Mouse (Mus musculus) olfactory bulb, adult 2 months (tissue): ENCODE data around the gene LTO1. TPM values are rescaled to one million over a fixed set of nuclear protein-coding genes. Genes with fewer than 3 reads are reported as not detected.

Source experiments
- H3K27ac ChIP-seq: fragments of 200-500 bp; 2 replicates; pipeline ENCODE4 v1.5.1; 2012; ENCODE audit warnings: low read depth, low read length; ENCODE audit not compliant: insufficient read depth
- H3K4me1 ChIP-seq: fragments of 200-500 bp; 2 replicates; pipeline ENCODE4 v1.6.1; 2012; ENCODE audit warnings: low read length; ENCODE audit not compliant: control insufficient read depth, insufficient read depth
- H3K4me3 ChIP-seq: fragments of 200-500 bp; 2 replicates; pipeline ENCODE4 v1.5.1; 2012; ENCODE audit warnings: mild to moderate bottlenecking, low read depth, low read length, moderate library complexity; ENCODE audit not compliant: insufficient read depth
- CTCF ChIP-seq: fragments of 200-500 bp; IDR thresholded peaks from 2 replicates; pipeline ENCODE4 v1.5.1; 2012; ENCODE audit warnings: low read depth, mild to moderate bottlenecking, low read length, moderate library complexity; ENCODE audit not compliant: insufficient read depth
- POLR2A ChIP-seq: fragments of 200-500 bp; IDR thresholded peaks from 2 replicates; pipeline ENCODE4 v1.6.1; 2012; ENCODE audit warnings: mild to moderate bottlenecking, low read depth, low read length, moderate library complexity; ENCODE audit not compliant: insufficient read depth
- WGBS: fragments of 180-500 bp; shearing (Covaris S2); methylation state at CpG from one replicate; pipeline ENCODE4 v1.1.7; 2018; 5-methylcytosine and 5-hydroxymethylcytosine counted together
- polyA plus RNA-seq: library from polyadenylated mRNA; stranded (reverse); fragments of >200 nt; gene quantifications from 2 replicates; pipeline ENCODE4 v1.2.4, GENCODE M21; 2012; ENCODE audit warnings: low replicate concordance; ENCODE audit not compliant: missing spikeins, insufficient read depth, insufficient read length

Gene LTO1
- polyA plus RNA-seq, 1 experiment: not detected

- 76% methylated on average over 4 of the region's 4 CpGs for WGBS
- H3K4me1 ChIP-seq: peaks cover 37% of the 10 kb centered on the region
- no peak overlapping the region for H3K27ac ChIP-seq
- no peak overlapping the region for H3K4me3 ChIP-seq
- TF ChIP-seq POLR2A: no peak
- no peak for TF ChIP-seq CTCF
These were observed 21.5 kb downstream of the LTO1 start for GRCm38 (mm10) chr7:144936311-144936880.

DNA sequence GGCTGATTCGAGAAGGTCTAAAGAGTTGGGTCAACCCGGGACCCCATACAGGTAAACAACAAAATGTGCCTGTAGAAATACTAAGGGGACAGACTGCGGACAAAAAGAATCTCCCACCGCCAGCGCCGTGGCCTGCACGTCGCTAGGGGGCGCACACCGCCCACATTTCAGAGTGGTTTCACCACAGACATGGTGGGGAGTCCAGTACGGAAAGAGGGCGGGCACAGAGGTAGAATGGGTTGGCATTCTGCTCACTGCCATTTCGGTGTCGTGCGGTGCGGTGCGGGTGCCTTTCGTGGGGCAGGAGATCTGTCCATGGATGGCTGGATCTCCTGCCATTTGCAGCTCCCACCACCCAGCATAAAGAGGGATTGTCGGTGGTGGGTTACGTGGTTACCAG lies 22.6 kb downstream of the LTO1 start:
- no peak overlapping the region for H3K27ac ChIP-seq
- WGBS: 1% methylated on average over 20 of the region's 20 CpGs
- peak overlapping the region; percentile 53 for H3K4me3 ChIP-seq
- peaks cover 39% of the 10 kb centered on the region for H3K4me1 ChIP-seq
- peak; percentile 99 for TF ChIP-seq CTCF
- TF ChIP-seq POLR2A: no peak

GRCm38 (mm10) chr7:144937899-144938517 lies 23.1 kb downstream of the LTO1 start:
- H3K4me1 ChIP-seq: peaks cover 42% of the 10 kb centered on the region
- WGBS: 2% methylated on average over 39 of the region's 39 CpGs
- H3K27ac ChIP-seq: no peak overlapping the region
- peak overlapping the region; percentile 53 for H3K4me3 ChIP-seq
- TF ChIP-seq POLR2A (no peak), CTCF (no peak)

DNA sequence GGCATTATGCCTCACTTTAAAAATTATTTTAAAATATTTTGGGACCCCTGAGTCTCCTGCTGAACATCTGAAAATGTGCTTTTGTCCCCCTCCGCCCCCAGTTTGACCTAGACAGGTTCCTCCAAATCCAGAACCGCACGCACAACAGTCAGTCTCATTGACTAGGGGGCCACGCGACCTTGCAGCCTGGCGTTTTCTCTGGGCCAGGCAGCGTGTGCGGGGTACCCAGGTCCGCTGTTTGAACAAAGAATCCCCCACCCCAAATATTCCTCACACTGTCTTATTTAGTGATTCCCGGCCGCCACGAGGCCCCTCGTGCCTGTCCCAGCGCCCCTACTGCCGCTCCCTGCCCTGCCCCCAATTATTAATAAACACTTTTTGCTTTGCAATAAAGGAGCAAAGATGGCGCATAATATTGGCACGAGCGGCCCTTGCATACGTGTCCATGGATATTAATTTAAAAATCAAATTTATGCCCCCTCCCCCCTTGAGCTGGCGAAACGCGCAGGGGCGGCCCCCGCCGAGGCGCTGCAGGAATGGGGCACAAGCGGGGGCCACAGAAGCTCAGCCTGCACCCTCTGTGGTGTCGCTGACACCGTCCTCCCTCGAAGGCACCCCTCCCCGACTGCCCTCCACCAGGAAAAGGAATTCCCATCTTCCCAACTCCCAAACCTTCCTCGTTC lies 23.9 kb downstream of the LTO1 start:
- under 1% methylated on average over 32 of the region's 32 CpGs for WGBS
- Histone ChIP-seq H3K4me3 (peak overlapping the region; percentile 39; the same call in 1 of the 2 replicates), H3K4me1 (peaks cover 47% of the 10 kb centered on the region), H3K27ac (no peak overlapping the region)
- TF ChIP-seq POLR2A: no peak
- no peak for TF ChIP-seq CTCF

GRCm38 (mm10) chr7:144939344-144940002 lies 24.6 kb downstream of the LTO1 start, which contains the start of gene Ccnd1:
TSS of gene Ccnd1 (minus strand) at chr7:144939925.
- Histone ChIP-seq H3K4me3 (peak within 1 kb of the TSS; percentile 39), H3K4me1 (peaks cover 47% of the 10 kb centered on the region), H3K27ac (no peak within 1 kb of the TSS)
- WGBS: under 1% methylated on average over 41 of the region's 45 CpGs
- TF ChIP-seq POLR2A (peak; percentile 17; the same call in 1 of the 2 replicates), CTCF (no peak)

- WGBS: 1% methylated on average over 22 of the region's 22 CpGs
- peaks cover 47% of the 10 kb centered on the region for H3K4me1 ChIP-seq
- peak overlapping the region; percentile 16; the same call in 1 of the 2 replicates for H3K4me3 ChIP-seq
- H3K27ac ChIP-seq: no peak overlapping the region
- TF ChIP-seq POLR2A: no peak
- TF ChIP-seq CTCF: no peak
These were observed 25.2 kb downstream of the LTO1 start for GRCm38 (mm10) chr7:144940003-144940571.

- TF ChIP-seq POLR2A: no peak
- TF ChIP-seq CTCF: no peak
- WGBS: 1% methylated on average over 11 of the region's 11 CpGs
- Histone ChIP-seq H3K4me1 (peaks cover 47% of the 10 kb centered on the region), H3K4me3 (no peak overlapping the region), H3K27ac (no peak overlapping the region)
These were observed 25.7 kb downstream of the LTO1 start for GRCm38 (mm10) chr7:144940585-144940984.

DNA sequence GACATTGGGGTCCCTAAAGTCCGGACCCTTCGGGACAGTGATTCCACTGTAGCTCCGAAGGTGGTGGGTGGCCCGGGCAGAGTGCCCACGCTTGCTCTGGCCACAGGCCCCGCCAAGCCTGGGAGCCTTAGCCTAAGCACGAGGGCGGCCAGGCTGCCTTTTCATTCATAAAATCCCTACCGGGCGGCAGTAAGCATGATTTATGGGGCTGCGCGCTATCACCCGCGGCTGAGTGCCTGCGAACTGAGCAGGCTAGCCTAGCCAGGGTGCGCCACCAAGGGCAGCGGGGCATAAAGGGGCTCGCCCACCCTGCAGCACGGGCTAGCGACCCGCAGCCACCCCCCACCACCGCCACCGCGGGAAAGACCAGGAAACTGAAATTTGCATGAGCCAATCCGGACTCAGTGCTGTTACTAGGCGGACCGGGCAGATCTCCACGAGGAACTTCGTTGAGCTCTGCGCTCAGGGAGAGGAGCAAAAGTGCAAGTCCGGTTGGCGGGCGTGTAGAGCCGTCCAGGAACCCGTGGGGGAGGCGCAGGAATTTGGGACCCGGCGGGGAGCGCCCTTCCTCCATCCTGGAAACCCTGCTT lies 26.4 kb downstream of the LTO1 start:
- under 1% methylated on average over 39 of the region's 39 CpGs for WGBS
- Histone ChIP-seq H3K4me1 (peaks cover 47% of the 10 kb centered on the region), H3K4me3 (peak overlapping the region; percentile 27), H3K27ac (no peak overlapping the region)
- no peak for TF ChIP-seq POLR2A
- TF ChIP-seq CTCF: no peak
